Mouse (Mus musculus) kidney, embryonic 16.5 days (tissue): ENCODE measurements around the gene Pigr. TPM values are rescaled to one million over a fixed set of nuclear protein-coding genes. Genes with fewer than 3 reads are reported as not detected.

ENCODE experiments used
- ATAC-seq: fragments of 200-750 bp; cut with Nextera tagmentation; 2 replicates; pipeline ENCODE4 v1.8.0; 2017; ENCODE audit warnings: moderate TSS enrichment; ENCODE audit not compliant: low FRiP score, low TSS enrichment
- H3K27ac ChIP-seq: fragments of 300-500 bp; sonication (generic); 2 replicates; pipeline ENCODE4 v1.5.1; 2014; ENCODE audit warnings: low read length
- H3K27me3 ChIP-seq: fragments of 300-500 bp; sonication (generic); 2 replicates; pipeline ENCODE4 v1.6.1; 2014; ENCODE audit warnings: low read length, control low read depth, mixed read lengths; ENCODE audit not compliant: insufficient read depth
- H3K36me3 ChIP-seq: fragments of 300-500 bp; sonication (generic); 2 replicates; pipeline ENCODE4 v1.6.1; 2014; ENCODE audit warnings: low read length, control low read depth, mixed read lengths; ENCODE audit not compliant: insufficient read depth
- H3K4me1 ChIP-seq: fragments of 300-500 bp; sonication (generic); 2 replicates; pipeline ENCODE4 v1.6.1; 2014; ENCODE audit warnings: low read length, control low read depth, mixed read lengths; ENCODE audit not compliant: insufficient read depth
- H3K4me2 ChIP-seq: fragments of 300-500 bp; sonication (generic); replicated peaks from 2 replicates; pipeline ENCODE4 v1.6.1; 2014; ENCODE audit warnings: low read depth, low read length
- H3K4me3 ChIP-seq: fragments of 300-500 bp; sonication (generic); 2 replicates; pipeline ENCODE4 v1.5.1; 2014; ENCODE audit warnings: mild to moderate bottlenecking, low read length
- H3K9ac ChIP-seq: fragments of 300-500 bp; sonication (generic); replicated peaks from 2 replicates; pipeline ENCODE4 v1.6.1; 2014; ENCODE audit warnings: low read length
- H3K9me3 ChIP-seq: fragments of 300-500 bp; sonication (generic); 2 replicates; pipeline ENCODE4 v1.6.1; 2016; ENCODE audit warnings: low read length, control low read depth
- WGBS: fragments of 180-500 bp; shearing (Covaris S2); extraction: QIAGEN DNeasy Blood & Tissue Kit; methylation state at CpG from one replicate; pipeline ENCODE4 v1.1.7; 2014; 5-methylcytosine and 5-hydroxymethylcytosine counted together
- polyA plus RNA-seq: library from polyadenylated mRNA; unstranded; fragments of >200 nt; fragmentation: Nextera tagmentation; extraction: Ambion mirVana; gene quantifications from 2 replicates; pipeline ENCODE4 v1.2.1, GENCODE M21; 2015

The Pigr gene
- polyA plus RNA-seq, 1 experiment from 2014 or later, result not detected

DNA sequence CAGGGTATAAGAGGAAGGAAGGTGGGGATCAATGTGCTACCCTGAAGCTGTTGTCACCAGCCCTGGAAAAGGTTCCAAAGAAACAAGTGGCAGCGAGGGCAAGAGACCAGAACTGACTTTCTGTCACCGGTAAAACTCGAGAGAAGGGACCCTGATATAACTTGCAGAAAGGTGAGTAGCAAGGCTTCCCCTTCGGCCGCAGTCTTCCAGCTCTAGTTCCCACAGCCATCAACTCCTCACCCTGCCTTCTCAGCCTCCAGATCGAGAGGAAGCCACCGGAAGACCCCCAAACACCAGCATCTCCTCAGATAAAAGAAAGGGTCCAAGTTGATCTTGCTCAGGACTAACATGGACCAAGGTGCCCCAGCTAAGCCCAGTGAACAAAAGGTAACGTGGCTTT lies 25.9 kb upstream of the Pigr start, which contains the start of gene Fcamr:
Gene Fcamr (plus strand): TSS at position 301 of the 400 bp plus-strand sequence.
- no peaks in the 10 kb centered on the region for H3K36me3 ChIP-seq
- no peak within 1 kb of the TSS for H3K4me3 ChIP-seq
- no peaks in the 10 kb centered on the region for H3K9me3 ChIP-seq
- H3K27ac ChIP-seq, result no peak within 1 kb of the TSS
- H3K9ac ChIP-seq, result no peak within 1 kb of the TSS
- no peak within 1 kb of the TSS for H3K4me2 ChIP-seq
- 89% methylated on average over 8 of the region's 8 CpGs for WGBS
- H3K4me1 ChIP-seq, result no peaks in the 10 kb centered on the region
- H3K27me3 ChIP-seq, result no peaks in the 10 kb centered on the region
- no peak for ATAC-seq

DNA sequence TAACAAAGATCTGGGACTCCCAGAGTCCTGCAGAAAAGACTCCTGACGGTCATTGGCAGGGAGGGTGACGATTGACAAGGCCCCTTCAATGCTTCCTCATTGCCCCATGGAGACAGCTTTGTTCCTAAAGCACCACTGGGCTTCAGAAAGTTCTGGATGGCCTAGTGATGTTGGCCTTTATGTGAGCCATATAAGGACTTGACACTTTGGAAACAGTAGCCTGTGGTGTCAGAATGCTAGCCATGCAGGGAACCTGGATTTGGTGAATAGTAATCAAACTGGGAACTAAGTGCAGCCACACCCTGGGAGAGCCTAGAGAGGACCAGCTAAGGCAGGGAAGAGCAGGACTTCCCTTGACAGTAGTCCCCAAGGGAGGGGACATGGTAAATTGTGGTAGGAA lies 25.0 kb upstream of the Pigr start:
- H3K4me1 ChIP-seq, result no peaks in the 10 kb centered on the region
- H3K4me3 ChIP-seq, result no peak overlapping the region
- no peaks in the 10 kb centered on the region for H3K36me3 ChIP-seq
- no peak overlapping the region for H3K9ac ChIP-seq
- H3K4me2 ChIP-seq, result no peak overlapping the region
- no peak for ATAC-seq
- 81% methylated on average over 2 of the region's 2 CpGs for WGBS
- H3K27me3 ChIP-seq, result no peaks in the 10 kb centered on the region
- no peaks in the 10 kb centered on the region for H3K9me3 ChIP-seq
- no peak overlapping the region for H3K27ac ChIP-seq

DNA sequence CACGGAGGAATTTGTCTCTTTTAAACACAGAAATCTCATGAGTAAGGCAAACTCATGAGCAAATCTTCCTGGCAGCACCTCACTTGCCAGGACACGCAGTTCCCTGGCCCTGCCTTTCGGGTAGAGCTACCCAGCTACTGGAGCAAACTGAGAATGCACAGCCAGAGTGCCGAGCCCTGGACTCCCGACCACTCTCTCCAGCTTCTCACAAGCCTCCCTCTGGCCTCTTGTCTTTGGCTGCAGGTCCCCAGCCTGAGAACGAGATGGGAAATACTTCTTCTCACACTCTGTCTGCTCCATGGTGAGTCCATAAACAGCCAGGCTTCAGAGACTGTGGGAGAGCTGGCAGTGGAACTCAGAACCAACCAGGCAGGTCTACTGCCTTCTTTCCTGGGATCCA lies 23.5 kb upstream of the Pigr start:
- no peak for ATAC-seq
- Histone ChIP-seq H3K9me3 (no peaks in the 10 kb centered on the region), H3K9ac (no peak overlapping the region), H3K4me3 (no peak overlapping the region), H3K4me1 (no peaks in the 10 kb centered on the region), H3K36me3 (no peaks in the 10 kb centered on the region), H3K27ac (no peak overlapping the region), H3K27me3 (no peaks in the 10 kb centered on the region), H3K4me2 (no peak overlapping the region)
- 57% methylated on average over 6 of the region's 6 CpGs for WGBS

DNA sequence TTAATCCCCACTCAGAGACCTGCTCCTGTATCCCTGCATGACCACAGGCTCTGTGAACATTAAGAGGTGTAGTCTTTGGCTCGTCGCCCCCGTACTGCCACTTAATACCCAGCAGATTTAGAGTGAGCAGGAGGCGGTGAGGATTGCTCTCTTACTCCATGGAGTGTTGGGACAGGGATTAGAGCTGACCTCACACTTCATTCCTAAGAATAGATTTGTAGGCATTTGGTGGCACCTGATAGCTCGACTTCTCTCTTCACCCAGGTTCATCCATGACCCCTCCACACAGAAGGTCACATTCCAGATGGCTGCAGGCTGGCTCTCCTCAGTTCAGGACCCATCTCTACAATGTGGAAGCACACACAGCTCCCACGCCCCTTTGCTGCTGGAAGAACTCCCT lies 22.2 kb upstream of the Pigr start:
- H3K9me3 ChIP-seq, result no peaks in the 10 kb centered on the region
- no peaks in the 10 kb centered on the region for H3K4me1 ChIP-seq
- H3K27me3 ChIP-seq, result no peaks in the 10 kb centered on the region
- 52% methylated on average over 6 of the region's 6 CpGs for WGBS
- no peak overlapping the region for H3K4me3 ChIP-seq
- no peaks in the 10 kb centered on the region for H3K36me3 ChIP-seq
- no peak overlapping the region for H3K27ac ChIP-seq
- H3K4me2 ChIP-seq, result no peak overlapping the region
- no peak overlapping the region for H3K9ac ChIP-seq
- peak; percentile 31; the same call in 1 of the 2 replicates for ATAC-seq

DNA sequence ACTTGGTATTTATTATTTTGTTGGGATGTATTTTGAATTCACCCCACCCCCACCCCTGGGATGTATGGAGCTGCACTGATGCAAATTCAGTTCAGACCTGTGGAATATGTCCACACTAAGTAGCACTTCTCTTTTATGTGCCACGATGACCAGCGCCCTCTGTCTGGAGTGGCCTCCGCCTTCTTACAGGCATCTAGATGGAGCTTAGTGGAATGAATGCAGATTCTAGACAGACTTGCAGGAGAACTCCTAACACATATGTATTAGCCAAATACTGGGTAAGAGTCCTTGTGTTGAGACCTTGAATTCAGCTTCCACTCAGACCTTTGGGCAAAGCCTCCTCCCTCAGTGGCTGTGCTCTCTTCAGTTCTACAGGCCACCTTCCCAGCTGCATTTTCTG lies 15.6 kb upstream of the Pigr start:
- no peak overlapping the region for H3K9ac ChIP-seq
- no peak overlapping the region for H3K4me3 ChIP-seq
- no peak for ATAC-seq
- no peaks in the 10 kb centered on the region for H3K36me3 ChIP-seq
- no peak overlapping the region for H3K27ac ChIP-seq
- H3K27me3 ChIP-seq, result no peaks in the 10 kb centered on the region
- 80% methylated on average over 3 of the region's 3 CpGs for WGBS
- H3K4me1 ChIP-seq, result no peaks in the 10 kb centered on the region
- no peak overlapping the region for H3K4me2 ChIP-seq
- no peaks in the 10 kb centered on the region for H3K9me3 ChIP-seq

DNA sequence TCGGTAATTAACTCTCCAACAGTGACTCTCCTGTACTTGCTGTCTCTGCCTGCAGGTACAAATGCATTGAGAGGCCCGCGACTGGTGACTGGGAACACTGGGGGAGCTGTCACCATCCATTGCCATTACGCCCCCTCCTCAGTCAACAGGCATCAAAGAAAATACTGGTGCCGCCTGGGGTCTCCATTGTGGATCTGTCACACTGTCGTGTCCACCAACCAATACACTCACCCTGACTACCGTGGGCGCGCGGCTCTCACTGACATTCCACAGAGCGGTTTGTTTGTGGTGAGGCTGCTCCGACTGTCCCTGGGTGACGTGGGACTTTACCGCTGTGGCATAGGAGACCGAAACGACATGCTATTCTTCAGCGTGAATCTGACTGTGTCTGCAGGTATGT lies 15.2 kb upstream of the Pigr start:
- Histone ChIP-seq H3K9me3 (no peaks in the 10 kb centered on the region), H3K27me3 (no peaks in the 10 kb centered on the region), H3K36me3 (no peaks in the 10 kb centered on the region), H3K27ac (no peak overlapping the region), H3K4me1 (no peaks in the 10 kb centered on the region), H3K4me2 (no peak overlapping the region), H3K9ac (no peak overlapping the region), H3K4me3 (no peak overlapping the region)
- ATAC-seq, result no peak
- 75% methylated on average over 17 of the region's 17 CpGs for WGBS

DNA sequence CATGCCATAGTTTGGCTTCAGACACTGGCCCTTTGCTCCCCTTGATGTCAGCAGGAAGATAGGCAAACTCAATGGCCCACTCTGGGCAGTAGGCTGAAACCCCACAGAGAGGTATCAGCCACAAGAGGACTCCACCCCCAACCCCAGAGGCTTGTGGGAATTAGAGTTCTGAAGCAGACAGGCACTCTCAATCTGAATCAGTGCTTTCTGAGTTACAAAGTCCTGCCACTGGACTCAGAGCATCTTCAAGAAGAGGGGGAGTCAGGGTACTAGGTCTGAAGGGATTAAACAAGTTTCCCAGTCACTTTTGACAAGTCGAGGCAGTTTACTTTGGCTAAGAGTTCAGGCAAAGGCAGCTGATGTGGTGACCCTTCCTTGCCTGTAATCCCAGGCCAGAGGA lies 6.7 kb upstream of the Pigr start:
- no peak overlapping the region for H3K4me3 ChIP-seq
- H3K4me1 ChIP-seq, result no peaks in the 10 kb centered on the region
- H3K36me3 ChIP-seq, result no peaks in the 10 kb centered on the region
- ATAC-seq, result no peak
- no peak overlapping the region for H3K27ac ChIP-seq
- no peaks in the 10 kb centered on the region for H3K27me3 ChIP-seq
- no peak overlapping the region for H3K4me2 ChIP-seq
- 93% methylated on average over 1 of the region's 1 CpGs for WGBS
- no peaks in the 10 kb centered on the region for H3K9me3 ChIP-seq
- no peak overlapping the region for H3K9ac ChIP-seq

DNA sequence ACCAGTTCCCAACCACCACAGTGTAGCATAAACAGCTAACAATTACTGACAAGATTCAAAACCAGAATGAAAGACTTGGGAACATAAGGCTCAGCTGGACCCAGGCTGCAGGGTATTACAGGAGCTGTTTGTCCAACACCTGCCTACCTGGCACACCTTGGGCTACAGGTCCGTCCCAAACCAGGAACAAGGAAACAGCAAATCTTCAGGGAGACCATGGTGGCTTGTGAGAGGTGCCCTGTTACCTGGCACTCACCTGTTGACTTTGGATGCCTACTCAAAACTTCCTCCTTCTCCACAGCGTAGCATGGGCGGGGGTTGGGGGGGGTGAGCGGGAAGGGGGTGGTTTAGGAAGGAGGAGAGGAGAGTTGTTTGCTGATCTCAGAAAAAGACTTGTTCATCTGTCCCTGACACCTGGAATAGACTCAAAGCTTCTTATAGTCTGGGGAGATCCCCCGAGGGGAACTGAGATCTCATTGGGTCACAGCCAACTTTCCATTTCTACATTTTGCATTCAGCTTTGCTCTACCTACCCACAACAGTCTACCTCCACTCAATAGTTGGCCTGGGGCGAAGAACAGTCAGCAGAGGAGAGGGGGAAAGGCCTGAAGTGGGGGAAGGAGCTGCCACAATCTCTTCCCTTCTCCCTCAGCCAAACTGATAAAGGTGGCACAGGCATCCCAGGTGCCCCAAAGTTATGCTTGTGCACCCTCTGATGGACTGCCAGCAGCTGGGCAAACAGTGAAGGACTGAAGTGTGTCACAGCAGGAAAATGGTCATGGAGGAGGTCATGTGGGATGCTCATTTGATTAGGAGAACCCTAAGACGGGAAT lies 6.0 kb upstream of the Pigr start:
- ATAC-seq, result no peak
- Histone ChIP-seq H3K4me2 (no peak overlapping the region), H3K9ac (no peak overlapping the region), H3K4me1 (no peaks in the 10 kb centered on the region), H3K27ac (no peak overlapping the region), H3K36me3 (no peaks in the 10 kb centered on the region), H3K9me3 (no peaks in the 10 kb centered on the region), H3K4me3 (no peak overlapping the region), H3K27me3 (no peaks in the 10 kb centered on the region)
- 82% methylated on average over 7 of the region's 7 CpGs for WGBS

DNA sequence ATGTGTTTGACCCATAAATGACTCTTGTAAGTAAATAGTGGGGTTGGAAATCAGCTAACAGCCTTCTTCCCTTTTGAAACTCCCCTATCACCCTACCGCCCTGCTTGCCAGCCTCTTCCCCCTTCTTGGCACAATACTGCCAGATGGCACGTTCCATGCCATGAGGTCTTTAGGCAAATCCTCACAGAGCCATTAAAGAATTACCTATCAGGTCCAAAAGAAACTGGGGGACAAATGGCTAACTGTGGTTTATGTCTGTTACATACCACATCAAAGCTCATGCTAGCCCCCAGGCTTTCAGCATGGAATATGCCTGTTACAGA lies 5.4 kb upstream of the Pigr start:
- 84% methylated on average over 2 of the region's 2 CpGs for WGBS
- no peak overlapping the region for H3K4me3 ChIP-seq
- H3K27me3 ChIP-seq, result no peaks in the 10 kb centered on the region
- no peak overlapping the region for H3K27ac ChIP-seq
- no peak for ATAC-seq
- no peaks in the 10 kb centered on the region for H3K4me1 ChIP-seq
- no peaks in the 10 kb centered on the region for H3K9me3 ChIP-seq
- no peak overlapping the region for H3K9ac ChIP-seq
- H3K36me3 ChIP-seq, result no peaks in the 10 kb centered on the region
- no peak overlapping the region for H3K4me2 ChIP-seq

DNA sequence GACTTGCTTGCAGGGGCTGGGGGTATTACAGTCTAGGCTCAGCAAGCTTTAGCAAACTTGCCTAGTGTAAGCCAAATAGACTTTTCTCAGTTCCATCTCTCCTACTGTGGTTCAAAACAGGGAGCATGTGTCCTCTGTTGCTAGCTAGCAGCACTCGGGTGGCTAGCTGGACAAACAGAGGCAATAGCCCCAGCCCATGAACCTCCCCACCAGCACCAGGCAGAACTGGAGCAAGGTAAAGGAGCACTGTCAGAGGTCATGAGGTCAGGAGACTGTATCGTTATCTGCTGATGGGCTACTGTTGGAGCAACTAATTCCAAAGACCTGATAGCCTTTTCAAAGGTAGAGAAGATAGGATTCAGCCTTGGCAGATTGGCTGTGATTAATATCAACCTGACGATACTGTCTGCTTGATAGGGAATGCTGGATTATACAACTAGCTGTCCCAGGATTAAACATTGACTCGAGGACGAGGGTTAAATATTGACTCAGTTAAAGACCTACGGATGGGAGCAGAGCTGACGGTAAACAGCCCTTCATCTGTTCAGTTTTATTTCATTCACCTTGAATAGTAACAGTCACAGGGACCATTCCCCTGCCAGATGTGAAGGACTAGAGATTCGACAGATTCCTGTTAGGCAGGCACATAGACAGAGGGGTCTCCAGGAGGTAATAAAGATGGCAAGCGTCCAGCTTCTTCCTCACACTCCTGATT lies 4.4 kb upstream of the Pigr start:
- Histone ChIP-seq H3K27ac (peak overlapping the region; percentile 57), H3K4me1 (no peaks in the 10 kb centered on the region), H3K36me3 (no peaks in the 10 kb centered on the region), H3K9me3 (no peaks in the 10 kb centered on the region), H3K4me2 (no peak overlapping the region), H3K27me3 (no peaks in the 10 kb centered on the region), H3K9ac (no peak overlapping the region), H3K4me3 (no peak overlapping the region)
- ATAC-seq, result peak; percentile 76
- 59% methylated on average over 9 of the region's 9 CpGs for WGBS
